ENCODE assay signal across 18 mouse cellular contexts in genomic region chr5:73572846-73573245, GRCm38 (mm10). TPM values are rescaled to one million over a fixed set of nuclear protein-coding genes. Genes with fewer than 3 reads are reported as not detected.
"Had no signal": no experiment of that assay in that cellular context is flagged by ENCODE, and none has a peak within 500 bp of the region (broad histone marks: within the 10 kb centered on the region; RNA-seq: fewer than 3 reads in every experiment).

No protein-coding gene starts in this region.

- H3K4me1 ChIP-seq: kidney, embryonic 15.5 days had no signal

- H3K27me3 ChIP-seq: kidney, embryonic 15.5 days; limb, embryonic 13.5 days; midbrain, embryonic 13.5 days; neural tube, embryonic 13.5 days had no signal

- DNase-seq: kidney, adult 2 months; kidney, postnatal 14 days; layer of hippocampus, adult 9-11 months; layer of hippocampus, postnatal 36 days; lung, adult 18-20 months; retina, postnatal 1 day; right cerebral cortex, postnatal 4 days; spleen, adult 18-20 months; thymus, adult 18-20 months; thymus, postnatal 14 days had no signal

- H3K27ac ChIP-seq: kidney, embryonic 15.5 days; limb, embryonic 13.5 days; liver, embryonic 14.5 days; midbrain, embryonic 13.5 days; neural tube, embryonic 13.5 days had no signal

- H3K36me3 ChIP-seq: kidney, embryonic 15.5 days; limb, embryonic 13.5 days; midbrain, embryonic 13.5 days; neural tube, embryonic 13.5 days had no signal

- ATAC-seq: midbrain, embryonic 13.5 days had no signal

- H3K4me3 ChIP-seq: kidney, embryonic 15.5 days; limb, embryonic 13.5 days; midbrain, embryonic 13.5 days; neural tube, embryonic 13.5 days had no signal

- H3K9ac ChIP-seq: kidney, embryonic 15.5 days; limb, embryonic 13.5 days; liver, embryonic 14.5 days; midbrain, embryonic 13.5 days; neural tube, embryonic 13.5 days had no signal

- H3K4me2 ChIP-seq: kidney, embryonic 15.5 days; limb, embryonic 13.5 days; midbrain, embryonic 13.5 days; neural tube, embryonic 13.5 days had no signal

- H3K9me3 ChIP-seq: kidney, embryonic 15.5 days; limb, embryonic 13.5 days; midbrain, embryonic 13.5 days; neural tube, embryonic 13.5 days had no signal

RNA-seq across cellular contexts. Expression of gene Lrrc66, which starts 59.5 kb away (rescaled TPM):
- total RNA-seq: layer of hippocampus, postnatal 36 days; left cerebral cortex, adult 8-10 months; left cerebral cortex, postnatal 36 days; liver, adult 2 months had no signal
- polyA plus RNA-seq: limb, embryonic 13.5 days; liver, adult 2 months; midbrain, embryonic 13.5 days; neural tube, embryonic 13.5 days had no signal
